Mouse (Mus musculus) B cell, adult 2 months (primary cell): Measurements from ENCODE around the gene Aph1c.
"Not testable (repeated sequence)": the region's sequence is repeated elsewhere in the genome, so short reads cannot be mapped to it uniquely, and the experiment has no call there.

Experiments
- DNase-seq, 2 experiments: peaks; one replicate each; pipeline ENCODE4 v3.0.0; 2022

The Aph1c gene

GRCm38 (mm10) chr9:66834318-66835096 lies at the start of gene Aph1c:
TSS of gene Aph1c (minus strand) at chr9:66834726.
- DNase-seq = peak; percentile 99 to 100

- DNase-seq = no peak
Measured at GRCm38 (mm10) chr9:66883500-66883899, 49.0 kb upstream of the Aph1c start.

- DNase-seq = peak; percentile 21 to 29
Measured at GRCm38 (mm10) chr9:66882406-66882821, 47.9 kb upstream of the Aph1c start.

- DNase-seq = no peak
Measured at GRCm38 (mm10) chr9:66881858-66882257, 47.3 kb upstream of the Aph1c start.

DNA sequence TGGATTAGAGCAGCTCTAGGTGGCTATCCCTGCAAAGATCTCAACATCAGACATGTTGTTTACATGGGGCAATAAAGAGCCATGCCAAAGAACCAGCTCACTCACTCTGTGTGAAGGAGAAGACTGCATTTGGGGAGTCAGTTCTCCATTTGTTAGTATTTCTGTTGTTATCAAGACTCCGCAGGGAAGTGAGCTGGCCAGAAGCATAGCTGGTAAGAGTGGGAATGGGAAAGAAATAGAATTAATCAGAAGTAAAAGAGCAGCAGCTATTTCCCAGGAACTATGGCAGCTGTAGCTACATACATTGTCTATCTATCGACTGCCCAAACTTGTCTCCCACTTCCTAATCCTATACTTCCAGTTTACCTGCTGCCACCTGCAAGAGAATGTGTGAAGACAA lies 46.2 kb upstream of the Aph1c start:
- DNase-seq = no peak

GRCm38 (mm10) chr9:66879486-66879885 lies 45.0 kb upstream of the Aph1c start:
- no peak for DNase-seq

- no peak for DNase-seq
Measured at GRCm38 (mm10) chr9:66878899-66879298, 44.4 kb upstream of the Aph1c start.

DNA sequence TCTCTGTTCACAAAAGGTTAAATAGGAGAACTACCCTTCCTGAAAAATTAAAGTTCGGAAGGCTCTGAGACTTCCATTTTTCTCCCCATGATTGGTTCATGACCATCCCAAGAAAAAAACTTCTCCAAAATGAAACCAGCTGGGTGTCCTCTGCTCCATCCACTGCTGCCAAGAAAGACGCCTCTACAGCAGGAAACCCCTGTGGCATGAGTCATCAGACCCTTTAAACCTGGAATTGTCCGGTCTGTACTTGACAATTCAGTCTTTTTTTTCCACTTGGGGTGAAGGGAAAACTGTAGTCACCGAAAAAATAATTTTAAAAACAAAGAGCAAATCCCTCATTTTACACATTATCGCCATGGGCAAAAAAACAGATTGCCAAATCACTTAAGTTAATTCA lies 42.1 kb upstream of the Aph1c start:
- DNase-seq = no peak

DNA sequence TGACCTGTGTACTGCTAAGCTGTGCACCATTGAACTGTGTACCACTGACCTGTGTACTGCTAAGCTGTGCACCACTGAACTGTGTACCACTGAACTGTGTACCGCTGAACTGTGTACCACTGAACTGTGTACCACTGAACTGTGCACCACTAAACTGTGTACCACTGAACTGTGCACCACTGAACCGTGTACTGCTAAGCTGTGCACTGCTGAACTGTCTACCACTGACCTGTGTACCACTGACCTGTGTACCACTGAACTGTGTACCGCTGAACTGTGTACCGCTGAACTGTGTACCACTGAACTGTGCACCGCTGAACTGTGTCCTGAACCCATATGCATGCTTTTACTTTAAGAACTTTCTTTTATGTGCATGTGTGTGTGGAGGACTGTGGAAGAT lies 39.8 kb upstream of the Aph1c start:
- no peak for DNase-seq

GRCm38 (mm10) chr9:66873531-66873930 lies 39.0 kb upstream of the Aph1c start:
- no peak for DNase-seq

- not testable (repeated sequence) for DNase-seq
Measured at GRCm38 (mm10) chr9:66873009-66873408, 38.5 kb upstream of the Aph1c start.

GRCm38 (mm10) chr9:66872015-66872727 lies 37.6 kb upstream of the Aph1c start:
- DNase-seq = no peak

- DNase-seq = no peak
Measured at GRCm38 (mm10) chr9:66864708-66865107, 30.2 kb upstream of the Aph1c start.

DNA sequence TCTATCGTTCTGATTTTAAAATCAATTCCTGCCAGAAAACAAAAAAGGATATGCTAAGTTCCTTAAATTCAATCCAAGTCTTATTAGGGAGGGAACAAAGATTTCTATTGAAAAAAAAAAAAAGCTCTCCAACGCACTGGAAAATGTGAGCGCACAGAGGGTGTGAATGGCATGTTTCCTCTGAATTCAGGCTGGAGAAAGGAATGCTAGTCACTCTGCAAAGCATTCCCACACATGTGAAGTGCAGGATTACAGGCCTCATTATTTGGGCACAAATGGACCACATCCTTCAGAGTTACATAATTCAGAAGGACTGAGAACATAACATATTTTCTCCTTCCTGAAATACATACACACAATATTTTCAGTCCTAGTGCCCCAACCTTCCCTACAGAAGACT lies 28.9 kb upstream of the Aph1c start:
- no peak for DNase-seq

- no peak for DNase-seq
Measured at GRCm38 (mm10) chr9:66862202-66862601, 27.7 kb upstream of the Aph1c start.

GRCm38 (mm10) chr9:66861104-66861767 lies 26.7 kb upstream of the Aph1c start:
- DNase-seq = no peak

DNA sequence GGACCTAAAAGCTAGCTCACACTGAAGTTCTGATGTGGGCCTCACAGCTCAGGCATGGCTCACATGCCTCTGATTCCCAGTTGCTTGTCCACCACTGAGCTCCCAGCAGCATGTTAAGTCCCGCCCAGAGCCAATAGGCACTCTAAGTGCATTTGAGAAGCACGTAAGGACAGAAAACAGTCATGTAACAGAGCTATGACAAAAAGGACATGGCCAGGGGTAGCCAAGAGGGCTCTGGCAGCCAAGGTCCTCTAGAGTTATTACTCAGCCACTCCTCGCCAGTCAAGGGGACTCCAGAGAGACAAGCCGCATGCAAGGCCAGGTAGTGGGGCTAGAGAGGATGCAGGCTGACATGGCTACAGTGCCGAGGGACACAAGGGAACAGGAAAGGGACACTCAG lies 25.0 kb upstream of the Aph1c start:
- no peak for DNase-seq

DNA sequence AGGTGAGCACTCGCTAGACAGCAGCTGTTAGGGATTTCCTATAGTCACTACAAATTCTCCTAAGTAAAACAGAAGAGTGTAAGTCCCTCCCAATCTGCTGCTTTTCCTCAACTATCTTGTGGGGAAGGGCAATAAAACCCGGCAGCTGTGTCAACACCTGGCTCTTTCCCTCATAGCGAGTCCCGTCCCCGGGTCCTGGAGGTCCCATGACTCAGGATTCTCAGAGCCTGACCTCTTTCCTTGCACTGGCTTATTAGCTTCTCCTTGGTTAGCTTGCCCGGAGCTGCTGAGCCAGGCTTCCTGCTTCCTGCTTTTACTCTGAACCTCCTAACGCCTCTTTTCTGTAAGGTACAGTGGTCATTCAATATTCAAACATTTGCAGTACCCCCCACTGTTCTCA lies 21.3 kb upstream of the Aph1c start:
- no peak for DNase-seq

- DNase-seq = no peak
Measured at GRCm38 (mm10) chr9:66852592-66852991, 18.1 kb upstream of the Aph1c start.

- DNase-seq = no peak
Measured at GRCm38 (mm10) chr9:66850966-66851365, 16.4 kb upstream of the Aph1c start.

GRCm38 (mm10) chr9:66846822-66847221 lies 12.3 kb upstream of the Aph1c start:
- DNase-seq = no peak

GRCm38 (mm10) chr9:66835097-66835480 lies 563 bp upstream of the Aph1c start:
- no peak for DNase-seq

DNA sequence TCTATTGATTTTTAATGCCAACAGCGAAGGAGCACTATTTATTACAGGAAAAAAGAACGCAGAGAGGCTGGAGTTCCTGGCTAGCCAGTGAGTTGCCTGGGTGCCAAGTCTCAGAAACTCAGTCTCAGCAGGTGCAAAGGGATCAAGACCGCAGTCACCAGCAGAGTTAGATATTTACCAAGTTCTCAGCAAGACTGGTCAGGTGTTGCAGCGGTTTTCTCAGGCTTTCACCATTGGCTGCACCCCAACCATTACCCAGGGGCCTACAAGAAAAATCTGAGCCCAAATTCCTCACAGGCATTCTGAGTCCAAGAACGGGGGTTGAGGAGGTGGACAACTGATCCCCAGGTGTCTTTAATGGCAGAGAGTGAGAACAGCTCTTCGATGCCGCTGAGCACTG lies 675 bp downstream of the Aph1c start:
- peak in 1 of 2 experiments; percentile 5 for DNase-seq

DNA sequence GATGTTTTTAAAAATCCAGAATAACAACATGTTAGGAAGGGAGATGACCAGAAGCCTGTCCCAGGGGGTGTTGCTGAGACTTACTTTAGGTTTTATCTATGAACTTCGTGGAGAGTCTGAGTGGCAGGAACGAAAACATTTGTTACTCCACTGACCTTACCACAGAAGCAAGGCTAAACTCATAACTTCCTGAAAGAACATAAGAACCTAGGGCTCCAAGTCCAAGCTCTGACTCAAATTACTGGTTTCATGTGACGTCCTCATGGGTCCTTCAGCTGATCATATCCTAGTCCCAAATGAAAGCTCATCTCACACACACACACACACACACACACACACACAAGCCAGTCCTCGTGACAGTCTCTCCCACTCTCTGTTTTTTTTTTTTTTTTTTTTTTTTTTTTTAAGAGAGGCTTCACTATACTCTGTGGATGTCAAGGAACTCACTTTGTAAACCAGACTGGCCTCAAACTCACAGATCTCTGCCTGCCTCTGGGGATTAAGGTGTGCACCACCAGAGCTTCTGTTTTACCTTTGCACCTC lies 2.1 kb downstream of the Aph1c start:
- peak in 1 of 2 experiments; percentile 12 for DNase-seq
